Mouse (Mus musculus): Measurements from ENCODE around the gene Vps33a. TPM values are rescaled to one million over a fixed set of nuclear protein-coding genes. Genes with fewer than 3 reads are reported as not detected.
A peak's percentile ranks its signal among the peaks of the same experiment; 100 is the strongest.

Vps33a gene
- polyA plus RNA-seq, 1 experiment from 2014 or later: 31.6 TPM

DNA sequence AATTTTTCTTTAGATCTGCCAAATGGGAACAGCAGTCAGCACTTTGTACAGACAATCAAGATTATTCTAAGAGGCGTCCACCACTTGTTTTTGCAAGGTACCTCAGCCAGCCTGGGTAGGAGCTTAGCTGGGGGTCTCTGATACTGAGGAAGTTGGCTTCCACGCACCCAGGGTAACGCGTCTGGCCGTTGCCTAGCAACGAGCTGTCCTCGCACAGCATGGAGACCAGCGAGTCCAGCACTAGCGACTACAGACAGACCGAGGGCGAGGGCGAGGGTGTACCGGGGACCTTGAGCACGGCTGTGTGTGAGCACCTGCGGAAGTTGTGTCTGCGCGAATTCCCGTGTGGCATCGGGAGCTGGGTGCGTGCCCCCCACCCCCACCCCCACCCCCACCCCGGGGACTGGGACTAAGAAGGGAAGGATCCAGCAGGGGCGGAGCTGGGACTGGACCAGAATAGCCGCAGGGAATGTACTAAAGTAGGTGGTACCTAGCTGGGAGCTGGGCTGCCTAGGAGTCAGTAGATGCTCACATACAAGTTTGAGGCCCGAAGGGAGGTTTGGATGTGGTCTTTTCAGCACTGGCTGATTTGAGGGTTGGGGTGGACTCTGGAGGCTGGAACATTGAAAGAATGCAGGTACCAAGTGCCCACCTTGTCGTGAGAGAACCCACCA lies 83.6 kb downstream of the Vps33a start, which contains the start of the genes Lrrc43 and Il31:
Gene Lrrc43 (plus strand): TSS at position 194 of the 674 bp plus-strand sequence.
Gene Il31 (minus strand): TSS at position 378 of the 674 bp plus-strand sequence.
- no peaks in the 10 kb centered on the region for H3K9me3 ChIP-seq (ENCODE audit: control insufficient read depth, low read length)
- H3K4me2 ChIP-seq (ENCODE audit: low read depth, low read length): peak within 1 kb of the TSS; percentile 41
- H3K27me3 ChIP-seq (replicated peaks; ENCODE audit: control insufficient read depth, insufficient read depth, low read length): no peaks in the 10 kb centered on the region; the same call in 1 of the 2 replicates
- no peak within 1 kb of the TSS for H3K9ac ChIP-seq (ENCODE audit: low read depth, low read length)
- no peaks in the 10 kb centered on the region for H3K36me3 ChIP-seq (ENCODE audit: control insufficient read depth, insufficient read depth, low read length)
- H3K4me1 ChIP-seq (ENCODE audit: control insufficient read depth, insufficient read depth, low read length): peaks cover 3% of the 10 kb centered on the region
- 9% methylated on average over 25 of the region's 25 CpGs for WGBS
- ATAC-seq: 0 out of 2 replicates have a peak, but pooled peaks have one; percentile 26
- no peak within 1 kb of the TSS for H3K27ac ChIP-seq (ENCODE audit: low read length)
- H3K4me3 ChIP-seq (ENCODE audit: low read length): no peak within 1 kb of the TSS

DNA sequence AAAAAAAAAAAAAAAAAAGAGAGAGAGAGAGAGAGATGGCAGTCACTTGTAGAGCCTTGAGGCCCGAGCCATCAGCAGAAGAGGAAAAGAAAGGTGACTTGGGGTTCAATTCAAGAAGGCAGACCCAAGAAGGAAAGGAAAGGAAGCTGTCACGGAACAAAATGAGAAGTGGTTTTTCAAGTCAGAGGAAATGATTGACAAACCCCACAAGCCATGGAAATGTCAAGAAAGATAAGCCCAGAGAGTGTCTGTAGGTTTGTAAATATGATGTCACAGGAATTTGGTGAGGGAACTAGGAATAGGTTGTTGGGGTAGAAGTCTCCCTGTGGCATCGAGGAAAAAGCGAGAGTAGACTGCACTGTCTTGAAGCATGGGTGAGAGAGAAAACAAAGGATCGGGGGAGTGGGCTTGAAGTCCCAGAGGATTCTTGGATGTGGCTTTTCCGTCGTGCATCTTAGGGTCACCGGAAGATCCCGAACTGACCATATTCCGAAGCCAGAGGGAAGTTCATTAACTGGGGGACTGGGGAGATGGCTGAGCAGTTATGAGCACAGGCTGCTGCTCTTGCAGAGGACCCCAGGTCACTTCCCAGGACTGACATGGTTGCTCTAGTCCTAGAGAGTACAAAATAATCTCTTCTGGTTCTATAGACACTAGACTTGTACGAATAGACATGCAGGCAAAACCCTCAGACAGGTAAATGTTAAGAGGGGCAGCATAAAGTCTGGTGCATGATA lies 85.0 kb downstream of the Vps33a start:
- ATAC-seq: no peak
- Histone ChIP-seq H3K9ac (ENCODE audit: low read depth, low read length) (no peak overlapping the region), H3K9me3 (ENCODE audit: control insufficient read depth, low read length) (no peaks in the 10 kb centered on the region), H3K36me3 (ENCODE audit: control insufficient read depth, insufficient read depth, low read length) (no peaks in the 10 kb centered on the region), H3K4me3 (ENCODE audit: low read length) (no peak overlapping the region), H3K4me2 (ENCODE audit: low read depth, low read length) (no peak overlapping the region), H3K4me1 (ENCODE audit: control insufficient read depth, insufficient read depth, low read length) (peaks cover 3% of the 10 kb centered on the region), H3K27me3 (replicated peaks; ENCODE audit: control insufficient read depth, insufficient read depth, low read length) (no peaks in the 10 kb centered on the region; the same call in 1 of the 2 replicates), H3K27ac (ENCODE audit: low read length) (no peak overlapping the region)
- WGBS: 81% methylated on average over 11 of the region's 11 CpGs

Small RNA genes within 50 kb of the gene (microRNA-seq; reads per million reads assigned to microRNA genes)
- not detected for gene Mir7647

Other genes with a start within 250 kb of the Vps33a start
- gene Bcl7a, start 229.2 kb downstream of the Vps33a start, polyA plus RNA-seq (2015; fragmentation: Nextera tagmentation; extraction: Ambion mirVana): 12.8 and 13.0 TPM in 2 replicates
- 16.6 and 21.0 TPM in 2 replicates for gene Mlxip, start 178.2 kb downstream of the Vps33a start, polyA plus RNA-seq (2015; fragmentation: Nextera tagmentation; extraction: Ambion mirVana)
- gene Lrrc43, start 83.7 kb downstream of the Vps33a start, polyA plus RNA-seq (2015; fragmentation: Nextera tagmentation; extraction: Ambion mirVana): not detected in 2 replicates
- not detected in 2 replicates for gene Il31, start 83.5 kb downstream of the Vps33a start, polyA plus RNA-seq (2015; fragmentation: Nextera tagmentation; extraction: Ambion mirVana)
- gene B3gnt4, start 62.6 kb downstream of the Vps33a start, polyA plus RNA-seq (2015; fragmentation: Nextera tagmentation; extraction: Ambion mirVana): 0.13 and 0.49 TPM in 2 replicates
- gene Diablo, start 48.9 kb downstream of the Vps33a start, polyA plus RNA-seq (2015; fragmentation: Nextera tagmentation; extraction: Ambion mirVana): 87.7 and 89.7 TPM in 2 replicates
- gene Gm49027, start 47.5 kb downstream of the Vps33a start, polyA plus RNA-seq (2015; fragmentation: Nextera tagmentation; extraction: Ambion mirVana): 10.0 and 11.2 TPM in 2 replicates
- gene Clip1, start 111.6 kb upstream of the Vps33a start, polyA plus RNA-seq (2015; fragmentation: Nextera tagmentation; extraction: Ambion mirVana): 20.6 and 23.7 TPM in 2 replicates
- gene Zcchc8, start 148.1 kb upstream of the Vps33a start, polyA plus RNA-seq (2015; fragmentation: Nextera tagmentation; extraction: Ambion mirVana): 50.9 and 54.8 TPM in 2 replicates
- 73.3 and 78.0 TPM in 2 replicates for gene Rsrc2, start 176.4 kb upstream of the Vps33a start, polyA plus RNA-seq (2015; fragmentation: Nextera tagmentation; extraction: Ambion mirVana)
- 14.6 and 15.1 TPM in 2 replicates for gene Kntc1, start 176.7 kb upstream of the Vps33a start, polyA plus RNA-seq (2015; fragmentation: Nextera tagmentation; extraction: Ambion mirVana)

Measured in intestine, embryonic 16.5 days (tissue).